Mouse (Mus musculus) liver, embryonic 14.5 days (tissue): ENCODE results near the gene Sema6c. TPM values are rescaled to one million over a fixed set of nuclear protein-coding genes. Genes with fewer than 3 reads are reported as not detected.

Source experiments
- ATAC-seq: fragments of 200-750 bp; cut with Nextera tagmentation; 2 replicates; pipeline ENCODE4 v1.8.0; 2017; ENCODE audit warnings: moderate number of reproducible peaks, mild to moderate bottlenecking, moderate library complexity; ENCODE audit not compliant: insufficient read depth
- DNase-seq, 3 experiments: peaks; one replicate each; pipeline ENCODE4 v3.0.0-alpha.2; 2012 to 2013; ENCODE audit warnings: low read depth in 3 of 3, low spot score in 3 of 3
- H3K27ac ChIP-seq: fragments of 300-500 bp; sonication (generic); 2 replicates; pipeline ENCODE4 v1.5.1; 2014; ENCODE audit warnings: moderate library complexity, mild to moderate bottlenecking, control low read depth, inconsistent platforms
- H3K27me3 ChIP-seq: fragments of 300-500 bp; sonication (generic); 2 replicates; pipeline ENCODE4 v1.6.1; 2014; ENCODE audit warnings: mild to moderate bottlenecking, low read length, moderate library complexity; ENCODE audit not compliant: control insufficient read depth, insufficient read depth
- H3K36me3 ChIP-seq: fragments of 300-500 bp; sonication (generic); replicated peaks from 2 replicates; pipeline ENCODE4 v1.6.1; 2014; ENCODE audit warnings: low read depth; ENCODE audit not compliant: control insufficient read depth, insufficient read depth
- H3K4me1 ChIP-seq, 2 experiments: fragments of 200-500 bp in 1 of 2; fragments of 300-500 bp in 1 of 2; sonication (generic) in 1 of 2; replicated peaks; 2 replicates each; pipeline ENCODE4 v1.6.1; 2012 to 2014; ENCODE audit warnings: antibody characterized with exemption in 1 of 2, inconsistent platforms in 1 of 2, low read length in 1 of 2; ENCODE audit not compliant: control insufficient read depth in 2 of 2, insufficient read depth in 2 of 2
- H3K4me2 ChIP-seq: fragments of 300-500 bp; sonication (generic); 2 replicates; pipeline ENCODE4 v1.6.1; 2014; ENCODE audit warnings: low read depth, mild to moderate bottlenecking, control low read depth, moderate library complexity
- H3K4me3 ChIP-seq, 2 experiments: fragments of 200-500 bp in 1 of 2; fragments of 300-500 bp in 1 of 2; sonication (generic) in 1 of 2; 2 replicates each; pipeline ENCODE4 v1.5.1; 2012 to 2014; ENCODE audit warnings: low read depth in 2 of 2, low read length in 2 of 2, mild to moderate bottlenecking in 2 of 2, control low read depth in 1 of 2, inconsistent platforms in 1 of 2, moderate library complexity in 1 of 2; ENCODE audit not compliant: insufficient read depth in 1 of 2
- H3K9ac ChIP-seq: fragments of 300-500 bp; sonication (generic); replicated peaks from 2 replicates; pipeline ENCODE4 v1.6.1; 2014; ENCODE audit warnings: mild to moderate bottlenecking, control low read depth, moderate library complexity
- H3K9me3 ChIP-seq: fragments of 300-500 bp; sonication (generic); 2 replicates; pipeline ENCODE4 v1.6.1; 2016; ENCODE audit warnings: low read length, mixed read lengths; ENCODE audit not compliant: control insufficient read depth
- CTCF ChIP-seq: IDR thresholded peaks from 2 replicates; pipeline ENCODE4 v1.5.1; 2016; ENCODE audit warnings: antibody characterized with exemption, low read depth, control low read depth
- EP300 ChIP-seq: IDR thresholded peaks from 2 replicates; pipeline ENCODE4 v1.6.1; 2016; ENCODE audit warnings: antibody characterized with exemption, low read depth
- WGBS: fragments of 180-500 bp; shearing (Covaris S2); extraction: QIAGEN DNeasy Blood & Tissue Kit; methylation state at CpG from one replicate; pipeline ENCODE4 v1.1.7; 2014; ENCODE audit not compliant: insufficient replicate concordance; 5-methylcytosine and 5-hydroxymethylcytosine counted together
- microRNA-seq: library from miRNA; unstranded; fragments of <30 nt; microRNA quantifications from one replicate; pipeline ENCODE4, GENCODE M21; 2016
- polyA plus RNA-seq, 2 experiments: library from polyadenylated mRNA; depleted of rRNA in 1 of 2; stranded (reverse) in 1 of 2; unstranded in 1 of 2; fragments of >200 nt; fragmentation: Nextera tagmentation in 1 of 2; extraction: Ambion mirVana in 1 of 2; gene quantifications; 2 replicates each; pipeline versions ENCODE4 v1.2.1 to v1.2.3; 2012 to 2014

Sema6c gene
- polyA plus RNA-seq, 2 experiments, result 0.29 to 0.69 TPM

- H3K9me3 ChIP-seq, result no peaks in the 10 kb centered on the region
- H3K4me2 ChIP-seq, result peak within 1 kb of the TSS; percentile 82
- H3K4me1 ChIP-seq, result peaks cover 13 to 22% of the 10 kb centered on the region in 2 experiments
- H3K36me3 ChIP-seq, result peaks cover 18% of the 10 kb centered on the region
- ATAC-seq (peak; percentile 85), DNase-seq (peak; percentile 83 to 87 (median 84))
- under 1% methylated on average over 56 of the region's 56 CpGs for WGBS
- peak within 1 kb of the TSS; percentile 95 for H3K9ac ChIP-seq
- no peaks in the 10 kb centered on the region for H3K27me3 ChIP-seq
- H3K4me3 ChIP-seq, result peak within 1 kb of the TSS; percentile 80 to 87
- TF ChIP-seq EP300 (peak; percentile 63), CTCF (peak; percentile 98)
- H3K27ac ChIP-seq, result peak within 1 kb of the TSS; percentile 91
Observed at GRCm38 (mm10) chr3:95217255-95218134, 57.2 kb downstream of the Sema6c start, which contains the start of gene Gabpb2. Gene Gabpb2, minus strand, starts transcription at chr3:95217916.

DNA sequence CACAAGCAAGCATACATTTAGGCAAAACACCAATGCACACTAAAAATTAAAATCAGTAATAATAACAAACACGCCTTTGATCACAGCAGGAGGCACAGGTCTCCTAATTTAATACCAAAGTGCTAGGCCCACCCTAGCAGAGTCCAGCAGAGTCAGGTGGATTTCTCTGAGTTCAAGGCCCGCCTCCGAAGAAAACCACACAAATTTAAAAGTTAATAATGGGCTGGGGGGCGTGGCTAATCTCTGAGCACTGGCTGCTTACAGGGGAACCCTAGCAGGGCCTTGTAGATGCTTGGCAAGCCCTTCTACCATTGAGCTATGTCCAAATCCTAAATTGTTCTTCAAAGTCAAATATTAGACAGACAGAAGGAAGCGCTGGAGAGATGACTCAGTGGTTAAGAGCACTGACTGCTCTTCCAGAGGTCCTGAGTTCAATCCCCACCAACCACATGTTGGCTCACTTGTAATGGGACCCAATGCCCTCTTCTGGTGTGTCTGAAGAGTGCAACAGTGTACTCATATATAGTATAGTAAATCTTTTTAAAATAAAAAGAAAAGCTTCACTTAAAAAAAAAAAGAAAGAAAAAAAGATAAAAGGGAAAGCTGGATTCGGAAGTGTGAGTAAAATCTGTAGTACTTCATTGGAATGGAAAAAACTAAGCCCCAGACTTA is 58.3 kb downstream of the Sema6c start:
- Histone ChIP-seq H3K4me1 (peaks cover 13 to 22% of the 10 kb centered on the region in 2 experiments), H3K4me2 (peak overlapping the region; percentile 82), H3K27me3 (no peaks in the 10 kb centered on the region), H3K9me3 (no peaks in the 10 kb centered on the region), H3K36me3 (peaks cover 18% of the 10 kb centered on the region), H3K4me3 (peak overlapping the region; percentile 80 to 87), H3K9ac (peak overlapping the region; percentile 95), H3K27ac (peak overlapping the region; percentile 91)
- WGBS, result 40% methylated on average over 6 of the region's 6 CpGs
- DNase-seq (no peak), ATAC-seq (no peak)
- TF ChIP-seq EP300, result no peak
- TF ChIP-seq CTCF, result no peak

- H3K36me3 ChIP-seq, result peaks cover 3% of the 10 kb centered on the region
- no peak for TF ChIP-seq EP300
- no peak for TF ChIP-seq CTCF
- ATAC-seq (no peak), DNase-seq (no peak)
- H3K4me2 ChIP-seq, result no peak overlapping the region
- H3K4me3 ChIP-seq, result no peak overlapping the region
- no peak overlapping the region for H3K9ac ChIP-seq
- no peaks in the 10 kb centered on the region for H3K27me3 ChIP-seq
- 81% methylated on average over 2 of the region's 2 CpGs for WGBS
- peaks cover 6 to 7% of the 10 kb centered on the region in 2 experiments for H3K4me1 ChIP-seq
- H3K27ac ChIP-seq, result no peak overlapping the region
- H3K9me3 ChIP-seq, result no peaks in the 10 kb centered on the region
Observed at GRCm38 (mm10) chr3:95223041-95223440, 62.8 kb downstream of the Sema6c start.

Small RNA genes within 50 kb of the gene (microRNA-seq; reads per million reads assigned to microRNA genes)
- gene Mir8099-1, result not detected

Other genes with a start within 250 kb of the Sema6c start
- gene Selenbp1, start 227.4 kb upstream of the Sema6c start, polyA plus RNA-seq (2012; rRNA removed), result 43.5 and 44.8 TPM in 2 replicates
- gene Selenbp1, start 227.4 kb upstream of the Sema6c start, polyA plus RNA-seq (2014; fragmentation: Nextera tagmentation; extraction: Ambion mirVana), result 56.7 and 71.2 TPM in 2 replicates
- 2.3 TPM in 2 replicates for gene Rfx5, start 206.4 kb upstream of the Sema6c start, polyA plus RNA-seq (2012; rRNA removed)
- 0.88 and 1.5 TPM in 2 replicates for gene Rfx5, start 206.4 kb upstream of the Sema6c start, polyA plus RNA-seq (2014; fragmentation: Nextera tagmentation; extraction: Ambion mirVana)
- gene Pi4kb, start 185.7 kb upstream of the Sema6c start, polyA plus RNA-seq (2012; rRNA removed), result 7.3 and 14.0 TPM in 2 replicates
- 6.8 and 10.0 TPM in 2 replicates for gene Pi4kb, start 185.7 kb upstream of the Sema6c start, polyA plus RNA-seq (2014; fragmentation: Nextera tagmentation; extraction: Ambion mirVana)
- 5.8 and 6.6 TPM in 2 replicates for gene Zfp687, start 145.0 kb upstream of the Sema6c start, polyA plus RNA-seq (2012; rRNA removed)
- 4.4 and 5.9 TPM in 2 replicates for gene Zfp687, start 145.0 kb upstream of the Sema6c start, polyA plus RNA-seq (2014; fragmentation: Nextera tagmentation; extraction: Ambion mirVana)
- 114 and 150 TPM in 2 replicates for gene Psmd4, start 117.8 kb upstream of the Sema6c start, polyA plus RNA-seq (2012; rRNA removed)
- gene Psmd4, start 117.8 kb upstream of the Sema6c start, polyA plus RNA-seq (2014; fragmentation: Nextera tagmentation; extraction: Ambion mirVana), result 153 and 161 TPM in 2 replicates
- 7.9 and 9.4 TPM in 2 replicates for gene Pip5k1a, start 53.5 kb upstream of the Sema6c start, polyA plus RNA-seq (2012; rRNA removed)
- gene Pip5k1a, start 53.5 kb upstream of the Sema6c start, polyA plus RNA-seq (2014; fragmentation: Nextera tagmentation; extraction: Ambion mirVana), result 4.7 and 5.5 TPM in 2 replicates
- 19.7 and 23.4 TPM in 2 replicates for gene Vps72, start 49.4 kb upstream of the Sema6c start, polyA plus RNA-seq (2012; rRNA removed)
- 29.6 and 31.4 TPM in 2 replicates for gene Vps72, start 49.4 kb upstream of the Sema6c start, polyA plus RNA-seq (2014; fragmentation: Nextera tagmentation; extraction: Ambion mirVana)
- gene Tmod4, start 36.0 kb upstream of the Sema6c start, polyA plus RNA-seq (2012; rRNA removed), result 0.11 and 0.32 TPM in 2 replicates
- gene Tmod4, start 36.0 kb upstream of the Sema6c start, polyA plus RNA-seq (2014; fragmentation: Nextera tagmentation; extraction: Ambion mirVana), result 0.15 and 0.23 TPM in 2 replicates
- 22.4 and 33.1 TPM in 2 replicates for gene Scnm1, start 26.4 kb upstream of the Sema6c start, polyA plus RNA-seq (2012; rRNA removed)
- 23.1 and 24.8 TPM in 2 replicates for gene Scnm1, start 26.4 kb upstream of the Sema6c start, polyA plus RNA-seq (2014; fragmentation: Nextera tagmentation; extraction: Ambion mirVana)
- 2.9 and 3.9 TPM in 2 replicates for gene Lysmd1, start 26.4 kb upstream of the Sema6c start, polyA plus RNA-seq (2012; rRNA removed)
- gene Lysmd1, start 26.4 kb upstream of the Sema6c start, polyA plus RNA-seq (2014; fragmentation: Nextera tagmentation; extraction: Ambion mirVana), result 4.8 and 5.2 TPM in 2 replicates
- 4.8 and 4.9 TPM in 2 replicates for gene Tnfaip8l2, start 18.1 kb upstream of the Sema6c start, polyA plus RNA-seq (2012; rRNA removed)
- 5.7 and 6.1 TPM in 2 replicates for gene Tnfaip8l2, start 18.1 kb upstream of the Sema6c start, polyA plus RNA-seq (2014; fragmentation: Nextera tagmentation; extraction: Ambion mirVana)
- 10.4 and 14.3 TPM in 2 replicates for gene Gabpb2, start 57.5 kb downstream of the Sema6c start, polyA plus RNA-seq (2012; rRNA removed)
- gene Gabpb2, start 57.5 kb downstream of the Sema6c start, polyA plus RNA-seq (2014; fragmentation: Nextera tagmentation; extraction: Ambion mirVana), result 5.1 and 6.9 TPM in 2 replicates
- 21.3 and 24.9 TPM in 2 replicates for gene Cdc42se1, start 68.3 kb downstream of the Sema6c start, polyA plus RNA-seq (2012; rRNA removed)
- gene Cdc42se1, start 68.3 kb downstream of the Sema6c start, polyA plus RNA-seq (2014; fragmentation: Nextera tagmentation; extraction: Ambion mirVana), result 40.9 and 48.5 TPM in 2 replicates
- 3.0 and 3.6 TPM in 2 replicates for gene Mllt11, start 71.7 kb downstream of the Sema6c start, polyA plus RNA-seq (2012; rRNA removed)
- gene Mllt11, start 71.7 kb downstream of the Sema6c start, polyA plus RNA-seq (2014; fragmentation: Nextera tagmentation; extraction: Ambion mirVana), result 1.9 and 2.7 TPM in 2 replicates
- gene Gm128, start 81.1 kb downstream of the Sema6c start, polyA plus RNA-seq (2012; rRNA removed), result 0.12 and 0.19 TPM in 2 replicates
- 0.14 and 0.19 TPM in 2 replicates for gene Gm128, start 81.1 kb downstream of the Sema6c start, polyA plus RNA-seq (2014; fragmentation: Nextera tagmentation; extraction: Ambion mirVana)
- 0.04 TPM in 2 replicates for gene Bnipl, start 90.7 kb downstream of the Sema6c start, polyA plus RNA-seq (2012; rRNA removed)
- gene Bnipl, start 90.7 kb downstream of the Sema6c start, polyA plus RNA-seq (2014; fragmentation: Nextera tagmentation; extraction: Ambion mirVana), result 0.16 TPM in 1 of 2 replicates, not detected in the other
- 13.2 and 13.6 TPM in 2 replicates for gene Mindy1, start 120.9 kb downstream of the Sema6c start, polyA plus RNA-seq (2012; rRNA removed)
- 16.1 and 16.8 TPM in 2 replicates for gene Mindy1, start 120.9 kb downstream of the Sema6c start, polyA plus RNA-seq (2014; fragmentation: Nextera tagmentation; extraction: Ambion mirVana)
- 8.0 TPM in 2 replicates for gene Prune1, start 121.6 kb downstream of the Sema6c start, polyA plus RNA-seq (2012; rRNA removed)
- 6.8 and 7.3 TPM in 2 replicates for gene Prune1, start 121.6 kb downstream of the Sema6c start, polyA plus RNA-seq (2014; fragmentation: Nextera tagmentation; extraction: Ambion mirVana)
- 2.5 and 2.6 TPM in 2 replicates for gene Anxa9, start 146.7 kb downstream of the Sema6c start, polyA plus RNA-seq (2012; rRNA removed)
- gene Anxa9, start 146.7 kb downstream of the Sema6c start, polyA plus RNA-seq (2014; fragmentation: Nextera tagmentation; extraction: Ambion mirVana), result 2.8 and 3.8 TPM in 2 replicates
- 55.1 and 63.8 TPM in 2 replicates for gene Cers2, start 154.3 kb downstream of the Sema6c start, polyA plus RNA-seq (2012; rRNA removed)
- 80.2 and 88.2 TPM in 2 replicates for gene Cers2, start 154.3 kb downstream of the Sema6c start, polyA plus RNA-seq (2014; fragmentation: Nextera tagmentation; extraction: Ambion mirVana)
- 11.2 and 14.1 TPM in 2 replicates for gene Setdb1, start 196.7 kb downstream of the Sema6c start, polyA plus RNA-seq (2012; rRNA removed)
- gene Setdb1, start 196.7 kb downstream of the Sema6c start, polyA plus RNA-seq (2014; fragmentation: Nextera tagmentation; extraction: Ambion mirVana), result 13.4 and 15.2 TPM in 2 replicates
- not detected in 2 replicates for gene 4930558C23Rik, start 242.4 kb downstream of the Sema6c start, polyA plus RNA-seq (2012; rRNA removed)
- not detected in 2 replicates for gene 4930558C23Rik, start 242.4 kb downstream of the Sema6c start, polyA plus RNA-seq (2014; fragmentation: Nextera tagmentation; extraction: Ambion mirVana)